Mouse (Mus musculus): ENCODE results near the gene Tcf7l1. TPM values are rescaled to one million over a fixed set of nuclear protein-coding genes. Genes with fewer than 3 reads are reported as not detected.

The Tcf7l1 gene
- total RNA-seq, 2 experiments from 2014 or later: 3.0 to 3.4 TPM

DNA sequence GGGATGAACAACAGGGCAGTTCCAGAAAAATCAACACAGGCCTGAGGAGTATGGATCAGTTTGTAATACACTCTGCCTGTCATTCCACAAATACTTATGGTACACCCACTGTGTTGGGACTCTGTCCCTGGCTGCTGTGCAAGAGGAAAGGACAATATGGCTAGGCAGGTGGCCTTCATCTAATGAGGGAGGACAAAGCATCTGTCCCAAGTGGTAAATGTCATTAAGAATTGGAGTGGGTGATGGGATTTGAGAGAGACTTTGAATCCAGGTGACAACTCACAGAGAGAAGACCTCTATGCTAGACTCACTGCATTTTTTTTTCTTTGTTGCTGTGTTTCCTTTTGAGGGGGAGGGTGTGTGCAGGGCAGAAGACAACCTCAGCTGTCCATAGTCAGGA lies 115.3 kb downstream of the Tcf7l1 start:
- DNase-seq (ENCODE audit: low spot score in 2 of 2): no peak

DNA sequence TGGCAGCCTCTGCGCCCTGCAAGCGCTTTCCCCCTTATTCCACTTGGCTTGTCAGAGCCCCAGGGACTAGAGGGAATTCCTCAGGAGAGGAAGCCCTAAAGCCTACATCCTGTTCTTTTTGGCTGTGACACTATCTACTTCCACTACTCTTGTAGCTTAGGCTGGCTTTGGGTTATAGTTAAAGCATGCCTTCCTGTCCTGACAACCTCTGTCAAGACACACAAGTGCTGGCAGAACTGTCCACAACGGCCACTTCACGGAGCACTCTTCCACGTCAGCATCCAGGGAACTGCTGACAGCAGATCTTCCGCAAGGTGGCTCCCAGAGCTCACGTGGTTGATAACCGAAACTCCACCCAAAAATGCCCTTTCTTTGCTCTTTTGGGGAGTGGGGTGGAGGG lies 117.9 kb downstream of the Tcf7l1 start:
- DNase-seq (ENCODE audit: low spot score in 2 of 2): no peak

DNA sequence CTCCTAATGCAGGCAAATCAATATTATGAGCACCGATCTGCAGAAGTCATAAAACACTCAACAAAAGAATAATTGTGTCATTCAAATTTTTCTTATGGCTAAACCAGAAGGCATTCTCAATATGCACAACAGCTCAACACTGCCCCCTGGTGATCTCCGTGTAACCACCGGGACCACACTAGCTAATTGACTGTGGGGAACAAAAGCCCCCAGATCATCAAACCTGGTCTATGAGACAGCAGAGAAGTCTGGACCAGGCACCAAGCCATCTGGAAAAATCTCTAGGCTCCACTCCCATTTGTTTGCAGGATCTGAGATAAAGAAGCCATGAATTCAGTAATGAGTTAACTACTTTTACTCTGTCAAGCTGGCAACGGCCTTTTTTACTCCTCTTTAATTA lies 122.0 kb downstream of the Tcf7l1 start:
- peak; percentile 48 to 69 for DNase-seq (ENCODE audit: low spot score in 2 of 2)

- no peak for DNase-seq (ENCODE audit: low spot score in 2 of 2)
Measured at GRCm38 (mm10) chr6:72664290-72664689, 124.8 kb downstream of the Tcf7l1 start.

GRCm38 (mm10) chr6:72663000-72663399 lies 126.1 kb downstream of the Tcf7l1 start:
- no peak for DNase-seq (ENCODE audit: low spot score in 2 of 2)

- no peak for DNase-seq (ENCODE audit: low spot score in 2 of 2)
Measured at GRCm38 (mm10) chr6:72660391-72660720, 128.7 kb downstream of the Tcf7l1 start.

DNA sequence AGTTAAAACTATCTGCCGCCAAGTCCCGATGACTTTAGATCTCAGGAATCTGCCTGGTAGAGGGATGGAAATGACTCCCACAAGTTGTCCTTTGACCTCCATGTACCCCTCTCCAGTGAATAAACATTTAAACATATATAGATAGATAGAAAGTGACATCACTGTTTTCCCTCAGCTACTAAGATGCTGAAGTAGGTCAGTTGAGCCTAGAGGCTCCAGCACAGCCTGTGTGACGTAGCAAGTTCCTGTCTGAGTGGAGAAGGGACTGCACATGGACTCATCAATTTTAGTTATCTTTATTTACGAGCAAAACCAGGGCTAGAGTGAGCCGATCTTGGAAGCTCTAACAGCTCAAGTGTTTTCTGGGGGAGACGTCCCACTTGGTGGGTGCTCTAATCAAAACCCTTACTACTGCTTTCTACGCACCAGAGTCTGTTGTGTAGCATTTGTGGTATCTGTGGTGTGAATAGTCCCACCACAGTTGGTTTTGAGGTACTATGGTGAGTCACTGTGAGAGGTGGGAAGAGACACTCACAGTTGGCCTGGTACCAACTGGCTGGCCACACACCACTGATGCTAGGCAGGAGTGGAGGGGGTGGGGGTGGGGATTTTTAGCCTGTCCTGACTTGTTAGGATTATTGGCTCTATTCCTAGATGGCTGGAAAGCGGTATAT lies 129.2 kb downstream of the Tcf7l1 start:
- DNase-seq (ENCODE audit: low spot score in 2 of 2): peak; percentile 19 to 25

GRCm38 (mm10) chr6:72658006-72658405 lies 131.0 kb downstream of the Tcf7l1 start:
- DNase-seq (ENCODE audit: low spot score in 2 of 2): no peak

DNA sequence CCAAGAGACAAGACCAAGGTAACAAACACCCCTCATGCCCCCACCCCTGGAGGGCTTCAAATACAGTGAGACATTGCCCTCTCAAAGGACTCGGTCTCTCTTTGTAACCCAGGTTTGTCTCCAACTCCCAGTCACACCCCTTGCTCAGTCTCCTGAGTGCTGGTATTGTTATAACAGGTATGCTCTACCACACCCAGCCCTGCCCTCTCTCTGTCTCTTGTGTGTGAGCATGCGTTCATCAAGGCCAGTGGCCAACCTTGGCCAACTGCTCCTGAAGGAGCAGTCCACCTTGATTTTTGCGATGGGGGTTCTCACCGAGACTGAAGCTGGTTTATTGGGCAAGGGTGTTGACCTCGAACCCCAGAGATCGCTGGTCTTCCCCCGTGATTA lies 133.0 kb downstream of the Tcf7l1 start:
- no peak for DNase-seq (ENCODE audit: low spot score in 2 of 2)

DNA sequence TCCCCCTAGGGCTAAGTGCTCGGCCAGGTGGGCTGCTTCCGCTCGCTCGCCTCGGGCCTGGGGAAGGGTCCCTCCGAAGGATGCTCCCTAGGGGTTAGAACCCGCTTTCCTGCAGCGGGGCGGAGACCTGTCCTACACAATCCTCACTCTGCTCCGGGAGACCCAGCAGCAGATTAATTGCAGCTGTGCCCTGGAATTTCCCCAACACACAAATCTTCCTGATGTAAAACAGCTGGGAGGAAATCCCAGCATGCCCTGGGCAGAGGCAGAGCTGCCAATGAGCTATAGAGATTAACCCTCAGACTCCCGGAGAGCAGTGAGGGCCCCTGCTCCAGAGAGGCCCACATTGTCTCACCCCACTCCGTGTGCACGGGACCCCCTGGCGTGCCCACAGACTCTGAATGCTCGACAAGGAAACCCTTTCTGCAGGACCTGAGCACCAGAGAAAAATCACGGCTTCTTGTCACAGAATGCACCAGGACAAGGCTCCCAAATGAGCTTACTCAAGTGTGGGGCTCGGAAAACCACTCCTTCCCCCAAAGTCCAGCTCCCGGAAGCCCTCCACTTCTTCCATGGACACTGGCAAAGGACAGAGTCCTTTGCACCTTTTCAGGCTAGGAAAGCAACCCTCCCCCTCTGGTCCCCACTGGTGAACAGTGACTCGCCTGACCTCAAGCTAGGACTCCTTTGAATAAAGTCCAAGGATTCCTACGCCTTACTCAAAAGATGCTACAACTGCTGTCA lies 133.6 kb downstream of the Tcf7l1 start:
- peak in 1 of 2 experiments; percentile 13 for DNase-seq (ENCODE audit: low spot score in 2 of 2)

DNA sequence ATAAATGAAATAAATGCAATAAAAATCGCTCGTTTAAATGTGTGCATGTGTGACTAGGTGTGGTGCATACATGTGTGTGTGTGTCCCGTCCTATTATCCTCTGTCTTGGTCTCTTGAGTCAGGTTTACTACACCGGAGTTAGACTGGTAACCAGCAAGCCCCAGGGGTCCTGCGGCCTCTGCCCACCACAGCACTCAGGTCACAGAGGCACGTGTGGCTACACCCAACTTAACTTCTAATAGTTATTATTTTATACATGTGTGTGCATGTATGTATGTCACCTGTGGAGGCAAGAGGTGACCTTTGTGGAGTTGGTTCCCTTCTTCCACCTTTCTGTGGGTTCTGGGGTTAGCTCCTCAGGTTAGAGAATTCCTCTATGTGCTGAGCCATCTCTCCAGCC lies 134.7 kb downstream of the Tcf7l1 start:
- no peak for DNase-seq (ENCODE audit: low spot score in 2 of 2)

DNA sequence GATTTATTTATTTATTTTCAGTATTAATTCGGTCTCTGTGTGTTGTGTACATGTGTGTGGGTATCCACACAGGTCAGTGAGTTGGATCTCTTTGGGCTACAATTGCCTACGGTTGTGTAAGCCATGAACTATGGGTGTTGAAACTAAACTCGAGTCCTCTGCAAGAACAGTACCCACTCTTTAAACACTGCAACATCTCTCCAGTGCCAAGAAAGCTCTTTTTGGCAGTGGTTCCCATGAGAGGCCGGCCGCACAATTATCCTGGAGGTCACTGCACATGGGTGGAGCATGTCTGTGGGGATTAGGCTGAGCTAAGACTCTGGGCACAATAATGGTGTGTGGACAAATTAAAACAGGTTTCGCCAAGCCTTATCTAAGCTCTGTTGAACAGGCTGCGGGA lies 135.6 kb downstream of the Tcf7l1 start:
- no peak for DNase-seq (ENCODE audit: low spot score in 2 of 2)

- DNase-seq (ENCODE audit: low spot score in 2 of 2): peak; percentile 74 to 80
Measured at GRCm38 (mm10) chr6:72650338-72650851, 138.7 kb downstream of the Tcf7l1 start.

DNA sequence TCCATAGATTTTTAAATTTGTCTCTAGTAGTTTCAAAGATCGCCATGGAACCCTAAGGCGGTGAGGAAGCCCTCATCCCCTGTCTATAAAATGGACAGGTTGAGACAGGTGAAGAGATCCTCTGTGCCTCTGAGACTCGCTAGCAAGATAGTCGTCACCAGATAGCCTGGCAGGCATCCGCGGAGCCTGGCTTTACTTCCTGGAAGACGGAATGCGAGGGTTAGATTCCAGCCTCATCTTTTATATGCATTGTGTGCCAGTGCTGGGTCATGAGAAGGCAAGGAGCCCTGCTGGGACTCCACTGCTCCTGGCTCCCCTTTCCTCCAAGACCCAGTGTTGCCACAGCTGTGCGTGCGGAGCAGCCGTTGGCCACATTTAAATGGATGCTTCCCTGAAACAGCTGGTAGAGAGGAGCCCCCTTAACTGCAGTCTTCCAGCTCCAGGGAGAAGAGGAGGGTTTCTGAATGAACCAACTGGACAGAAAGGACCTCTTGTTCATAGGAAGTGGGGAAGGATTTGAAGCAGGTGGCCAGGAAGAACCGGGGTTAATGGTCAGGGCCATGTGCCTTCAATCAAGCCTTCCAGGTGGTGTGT lies 141.0 kb downstream of the Tcf7l1 start:
- no peak for DNase-seq (ENCODE audit: low spot score in 2 of 2)

GRCm38 (mm10) chr6:72647383-72647820 lies 141.7 kb downstream of the Tcf7l1 start:
- DNase-seq (ENCODE audit: low spot score in 2 of 2): peak; percentile 71 to 85

GRCm38 (mm10) chr6:72645364-72645763 lies 143.7 kb downstream of the Tcf7l1 start:
- no peak for DNase-seq (ENCODE audit: low spot score in 2 of 2)

GRCm38 (mm10) chr6:72644576-72644975 lies 144.5 kb downstream of the Tcf7l1 start:
- DNase-seq (ENCODE audit: low spot score in 2 of 2): no peak

GRCm38 (mm10) chr6:72641218-72641954 lies 147.7 kb downstream of the Tcf7l1 start:
- no peak for DNase-seq (ENCODE audit: low spot score in 2 of 2)

DNA sequence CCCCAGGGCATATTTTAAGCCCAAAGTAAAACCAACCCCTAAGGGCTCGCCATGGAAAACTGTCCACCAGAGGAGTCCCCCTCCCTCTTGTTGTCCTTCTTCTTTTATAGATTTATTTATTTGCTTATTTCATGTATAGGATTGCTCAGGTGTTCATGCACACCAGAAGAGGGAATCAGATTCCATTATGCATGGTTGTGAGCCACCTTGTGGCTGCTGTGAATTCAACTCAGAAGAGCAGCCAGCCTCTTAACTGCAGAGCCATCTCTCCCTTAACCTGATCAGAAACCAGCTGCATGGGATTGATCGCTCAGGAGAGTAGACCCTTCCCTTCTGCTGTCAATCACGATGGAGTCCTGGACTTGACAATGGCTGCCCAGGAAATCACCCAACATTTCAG lies 152.1 kb downstream of the Tcf7l1 start:
- DNase-seq (ENCODE audit: low spot score in 2 of 2): no peak

GRCm38 (mm10) chr6:72635760-72636431 lies 153.2 kb downstream of the Tcf7l1 start:
- DNase-seq (ENCODE audit: low spot score in 2 of 2): peak; percentile 59

DNA sequence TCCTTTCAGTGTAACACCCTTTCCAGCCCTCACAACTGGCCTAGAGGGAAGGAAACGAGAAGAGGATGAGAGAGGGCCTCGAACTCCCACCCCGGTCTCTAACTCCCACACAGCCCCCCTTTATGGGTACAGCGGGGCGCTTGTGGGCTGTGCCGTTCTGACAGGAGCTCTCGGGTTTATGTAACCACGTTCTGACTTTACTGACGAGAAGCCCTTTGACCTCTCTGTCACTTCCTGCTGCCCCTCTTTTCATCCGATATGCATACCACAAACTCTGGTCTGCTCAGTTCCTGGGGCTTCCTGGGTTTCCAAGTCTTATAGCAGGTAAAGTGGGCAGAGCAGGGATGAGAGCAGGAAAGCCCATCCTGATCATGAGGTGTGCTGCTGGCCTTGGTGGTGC lies 154.7 kb downstream of the Tcf7l1 start:
- no peak for DNase-seq (ENCODE audit: low spot score in 2 of 2)

Measured in left cerebral cortex, adult 18-20 months (tissue).